Mouse (Mus musculus) thymus, postnatal 4 days (tissue): ENCODE measurements around the gene 2700097O09Rik.
"Not testable (repeated sequence)": the region's sequence is repeated elsewhere in the genome, so short reads cannot be mapped to it uniquely, and the experiment has no call there.

Experiments used
- DNase-seq: peaks from one replicate; pipeline ENCODE4 v3.0.0; 2021

Gene 2700097O09Rik

DNA sequence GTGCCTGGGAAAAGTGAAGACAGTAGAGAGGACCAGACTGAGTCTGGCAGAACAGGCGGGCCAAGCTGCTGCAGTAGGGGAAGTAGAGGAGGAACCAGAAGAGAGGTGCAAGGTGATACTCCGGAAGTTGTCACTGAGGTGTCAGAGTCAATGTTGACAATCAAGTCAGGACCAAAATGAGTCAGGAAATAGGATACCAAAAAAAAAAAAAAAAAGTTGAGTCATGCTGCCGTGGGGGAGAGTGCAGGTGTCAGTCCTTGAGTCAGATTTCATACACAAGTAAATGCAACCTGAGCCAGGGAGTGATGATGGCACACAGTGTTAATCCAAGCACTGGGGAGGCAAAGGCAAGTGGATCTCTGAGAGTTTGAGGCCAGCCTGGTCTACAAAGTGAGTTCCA, 52.8 kb downstream of the 2700097O09Rik start:
- DNase-seq: no peak

DNA sequence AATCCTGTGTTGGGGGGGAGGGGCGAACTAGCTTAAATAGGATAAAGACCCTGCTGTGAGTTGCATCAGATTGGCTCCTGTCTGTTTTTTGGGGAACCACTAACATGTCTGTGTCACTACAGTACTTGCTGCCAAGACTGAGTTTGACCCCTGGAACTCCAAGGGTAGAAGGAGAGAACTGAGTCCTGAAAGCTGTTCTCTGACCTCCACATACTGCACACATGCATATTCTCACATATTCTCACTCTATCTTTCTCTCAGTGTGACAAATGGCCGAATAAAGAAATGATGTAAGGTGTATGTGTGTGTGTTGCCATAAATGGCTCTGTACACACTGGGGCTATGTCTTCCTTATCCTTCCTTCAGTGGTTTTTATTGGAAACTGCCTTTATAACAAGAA, 56.6 kb downstream of the 2700097O09Rik start:
- DNase-seq: no peak

DNA sequence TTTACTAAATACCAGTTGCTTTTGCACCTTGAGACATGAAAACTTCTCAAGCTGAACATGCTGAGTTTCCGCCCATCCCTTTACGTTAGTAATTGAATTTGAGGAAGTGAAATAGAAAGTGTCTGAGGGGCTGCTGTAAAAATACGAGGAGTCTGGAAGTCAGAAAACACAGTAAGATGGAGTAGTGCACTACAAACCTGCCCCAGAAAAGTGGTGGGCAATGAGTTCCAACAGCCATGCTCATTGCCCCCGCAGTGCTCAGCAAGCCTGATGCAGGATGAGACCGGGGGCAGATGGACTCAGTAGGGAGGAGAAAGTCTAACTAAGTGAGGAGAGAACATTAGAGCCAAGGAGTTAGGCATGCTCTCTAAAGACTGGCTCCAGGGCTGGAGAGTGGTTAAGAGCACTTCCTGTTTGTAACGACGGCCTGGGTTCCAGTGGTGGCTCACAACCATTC, 60.5 kb downstream of the 2700097O09Rik start:
- no peak for DNase-seq

DNA sequence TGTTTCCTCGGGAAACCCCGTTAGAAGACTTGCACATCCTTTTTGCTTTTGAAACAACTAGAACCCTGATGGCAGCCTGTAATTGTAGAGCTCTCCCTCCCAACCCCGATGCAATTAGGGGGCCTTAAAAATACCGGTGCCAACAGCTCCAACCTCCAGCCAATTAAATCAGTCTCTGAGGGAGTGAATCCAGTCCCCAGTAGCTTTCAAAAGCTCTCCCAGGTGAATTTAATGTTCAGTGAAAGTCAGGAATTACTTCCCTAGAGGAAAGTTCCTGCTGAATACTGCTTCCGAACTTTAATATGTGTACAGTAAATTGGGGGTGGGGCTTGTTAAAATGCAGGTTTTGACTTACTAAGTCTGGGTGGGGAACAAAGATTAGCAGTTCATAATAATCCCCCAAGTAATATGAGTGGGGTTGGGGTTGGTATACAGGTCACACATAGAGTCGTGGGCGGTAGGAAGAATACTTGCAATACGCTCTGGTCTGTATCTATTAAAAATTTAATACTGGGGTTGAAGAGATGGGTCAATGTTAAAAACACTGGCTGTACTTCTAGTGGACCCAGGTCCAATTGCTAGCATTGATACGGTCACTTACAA, 62.7 kb downstream of the 2700097O09Rik start:
- no peak for DNase-seq

DNA sequence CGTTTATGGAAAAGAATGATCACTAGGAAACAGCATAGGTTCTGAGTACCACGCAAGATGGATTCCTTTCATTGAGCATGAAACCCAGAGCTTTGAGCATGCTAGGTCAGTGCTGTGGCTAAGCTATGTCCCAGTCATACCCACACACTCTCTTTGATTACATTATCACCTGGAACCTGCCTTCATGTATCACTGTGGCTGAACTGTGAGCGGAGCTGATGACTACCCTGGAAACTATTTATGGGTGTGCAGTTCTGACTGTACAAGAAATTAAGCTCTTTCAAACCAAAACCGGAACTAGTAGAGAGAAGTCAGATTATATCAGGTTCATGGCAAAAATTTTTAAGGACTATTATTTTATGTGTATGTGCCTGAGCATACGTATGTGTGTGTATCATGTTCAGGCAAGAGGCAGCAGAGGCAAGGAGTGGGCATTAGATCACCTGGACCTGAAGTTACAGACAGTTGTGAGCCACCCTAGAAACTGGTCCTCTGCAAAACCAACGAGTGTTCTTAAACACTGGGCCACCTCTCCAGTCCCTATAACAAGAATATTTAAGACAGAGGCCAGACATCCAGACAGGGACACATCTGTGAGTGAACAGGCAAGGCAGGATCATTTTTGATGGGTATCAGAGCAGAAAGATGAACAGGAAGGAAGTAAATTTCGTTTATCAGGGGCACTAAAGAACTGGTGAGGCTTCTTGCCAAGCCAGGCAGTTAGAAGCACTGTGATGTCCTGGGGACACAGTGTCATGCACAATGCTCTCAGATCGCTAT, 63.4 kb downstream of the 2700097O09Rik start:
- no peak for DNase-seq

DNA sequence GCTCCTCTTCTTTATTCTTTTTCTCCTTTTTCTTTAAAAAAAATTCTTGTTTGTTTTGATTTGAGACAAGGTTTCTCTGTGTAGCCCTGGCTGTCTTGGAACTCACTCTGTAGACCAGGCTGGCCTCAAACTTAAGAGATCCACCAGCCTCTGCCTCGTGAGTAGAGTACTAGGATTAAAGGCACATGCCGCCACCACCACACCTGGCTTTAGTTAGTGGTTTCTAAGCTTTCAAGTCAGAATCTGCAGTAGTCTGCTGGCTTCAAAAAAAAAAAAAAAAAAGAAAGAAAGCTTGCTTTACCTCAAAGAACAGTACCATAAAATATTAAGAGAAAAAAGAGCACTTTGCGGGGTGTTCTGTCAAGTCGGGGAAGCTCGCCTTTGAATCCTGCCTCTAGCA, 64.5 kb downstream of the 2700097O09Rik start:
- DNase-seq: peak; percentile 61

DNA sequence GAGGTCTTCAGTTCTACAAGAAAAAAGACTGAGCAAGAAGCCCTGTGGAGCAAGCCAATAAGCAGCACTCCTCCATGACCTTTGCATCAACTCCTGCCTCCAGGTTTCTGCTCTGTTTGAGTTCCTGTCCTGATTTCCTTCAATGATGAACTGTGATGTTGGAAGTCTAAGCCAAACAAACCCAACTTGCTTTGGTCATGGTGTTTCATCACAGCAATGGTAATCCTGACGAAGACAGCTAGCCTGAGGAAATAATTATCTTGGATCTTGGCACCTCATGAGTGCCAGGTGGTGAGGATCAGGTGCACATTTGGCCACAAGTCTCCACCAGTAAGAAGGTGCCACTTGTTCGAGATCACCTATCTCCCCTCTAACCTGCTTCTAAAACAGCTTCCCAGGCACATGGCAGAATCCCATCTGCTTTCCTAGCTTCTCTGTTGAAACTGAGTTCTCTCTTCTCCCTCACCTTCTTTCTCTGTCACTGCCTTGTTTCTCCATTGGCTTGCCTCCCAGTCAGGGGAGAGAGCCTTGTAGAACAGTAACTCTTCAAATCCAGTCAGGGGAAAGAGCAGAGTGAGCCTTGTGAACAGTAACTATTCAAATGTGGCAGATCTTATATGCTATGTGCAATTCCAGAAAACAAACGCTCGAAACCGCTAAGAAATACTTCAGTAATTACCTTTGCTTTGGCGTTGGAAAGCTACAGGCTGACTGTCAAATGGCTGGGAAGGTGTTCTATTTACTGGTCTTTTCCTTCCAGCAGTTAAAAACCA, 66.1 kb downstream of the 2700097O09Rik start, which contains the start of gene Baz1a:
Gene Baz1a, minus strand, starts transcription at position 723 of the 773 bp plus-strand sequence.
- DNase-seq: no peak

DNA sequence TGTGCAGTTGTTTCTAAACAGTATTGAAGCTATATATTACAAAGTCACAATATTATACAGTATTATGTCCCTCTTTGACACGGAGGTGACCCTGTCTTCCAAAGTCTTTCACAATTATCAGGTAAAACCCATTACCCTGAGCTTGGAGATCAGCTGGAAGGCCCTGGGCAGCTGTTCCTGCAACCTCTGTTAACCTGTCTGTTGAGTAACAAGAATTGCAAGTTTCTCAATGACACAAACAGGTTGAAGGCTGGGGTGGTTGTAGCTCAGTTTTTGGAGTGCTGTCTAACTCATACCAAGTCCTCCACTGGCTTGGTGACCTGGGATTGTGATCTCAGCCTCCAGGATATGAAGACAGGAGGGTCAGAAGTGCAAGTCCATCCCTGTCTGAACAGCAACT, 66.9 kb downstream of the 2700097O09Rik start:
- no peak for DNase-seq

DNA sequence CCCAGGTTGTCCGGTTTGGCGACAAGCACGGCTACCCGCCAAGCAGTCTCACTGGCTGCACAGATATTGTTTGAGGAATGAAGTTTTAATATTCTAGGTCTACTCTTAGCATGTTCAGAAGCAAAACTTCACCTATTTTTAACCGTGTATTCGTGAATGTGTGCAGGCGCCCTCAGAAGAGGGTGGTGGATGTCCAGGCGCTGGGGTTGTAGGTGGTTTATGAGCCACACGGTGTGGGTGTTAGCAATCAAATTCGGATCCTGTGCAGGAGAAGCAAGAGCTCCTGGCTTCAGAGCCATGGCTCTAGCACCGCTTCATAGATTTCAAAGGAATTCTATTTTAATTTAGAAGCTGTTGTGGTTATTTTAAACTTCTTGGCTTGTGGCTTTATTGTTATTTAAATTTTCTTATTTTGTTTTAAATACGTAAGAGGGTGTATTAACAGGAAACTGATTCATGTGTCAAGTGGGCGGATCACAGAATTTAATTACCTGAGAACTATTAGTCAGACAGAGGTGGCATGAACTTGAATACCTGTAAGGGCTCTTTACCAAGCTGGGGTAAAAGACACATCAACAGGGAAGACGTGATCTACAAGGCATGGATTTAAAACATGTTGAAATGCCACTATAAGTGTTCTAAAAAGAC, 72.4 kb downstream of the 2700097O09Rik start:
- no peak for DNase-seq

DNA sequence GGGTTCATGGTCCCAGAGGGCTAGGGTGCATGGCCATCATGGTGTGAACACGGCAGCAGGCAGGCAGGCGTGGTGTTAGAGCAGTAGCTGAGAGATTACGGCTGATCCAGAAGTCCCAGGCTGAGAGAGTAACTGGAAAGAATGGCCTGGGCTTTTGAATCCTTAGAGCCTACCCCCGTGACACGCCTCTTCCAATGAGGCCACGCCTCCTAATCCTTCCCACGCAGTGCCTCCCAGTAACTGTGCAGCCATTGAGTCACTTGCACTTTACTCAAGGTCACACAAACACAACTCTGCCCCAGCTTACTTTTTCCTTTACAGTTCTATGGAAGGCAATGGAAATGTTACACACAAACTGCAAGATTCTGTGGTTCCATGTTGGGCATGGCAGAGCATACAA, 73.8 kb downstream of the 2700097O09Rik start:
- no peak for DNase-seq

DNA sequence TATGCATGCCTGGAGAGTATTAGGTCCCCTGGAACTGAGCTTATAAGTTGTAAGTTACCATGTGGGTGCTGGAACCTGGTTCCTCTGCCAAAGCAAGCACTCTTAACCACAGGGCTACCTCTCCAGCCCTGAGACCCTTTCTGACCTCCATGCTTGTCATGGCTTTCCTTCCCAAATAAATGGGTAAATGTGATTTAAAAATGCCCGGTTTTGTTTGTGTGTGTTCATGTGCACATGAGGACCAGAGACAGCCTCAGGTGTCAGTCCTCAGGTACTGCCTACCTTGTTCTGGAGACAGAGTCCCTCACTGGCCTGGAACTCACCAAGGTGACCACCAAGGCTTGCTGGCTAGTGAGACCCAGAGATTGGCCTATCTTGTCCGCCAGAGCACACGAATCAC, 75.5 kb downstream of the 2700097O09Rik start:
- DNase-seq: no peak

DNA sequence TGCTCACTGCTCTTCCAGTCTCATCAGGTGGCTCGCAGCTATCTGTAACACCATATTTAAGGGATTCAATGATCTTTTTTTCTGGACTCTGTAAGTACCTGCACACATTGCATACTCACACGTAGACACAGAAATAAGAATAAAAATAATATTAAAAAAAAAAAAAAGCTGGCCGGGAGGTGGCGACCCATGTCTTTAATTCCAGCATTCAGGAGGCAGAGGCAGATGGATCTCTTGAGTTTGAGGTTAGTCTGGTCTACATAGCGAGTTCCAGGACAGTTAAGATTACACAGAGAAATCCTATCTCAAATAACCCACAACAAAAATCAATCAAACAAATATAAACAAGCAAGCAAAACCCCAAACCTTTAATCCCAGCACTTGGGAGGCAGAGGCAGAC, 76.1 kb downstream of the 2700097O09Rik start:
- DNase-seq: no peak

DNA sequence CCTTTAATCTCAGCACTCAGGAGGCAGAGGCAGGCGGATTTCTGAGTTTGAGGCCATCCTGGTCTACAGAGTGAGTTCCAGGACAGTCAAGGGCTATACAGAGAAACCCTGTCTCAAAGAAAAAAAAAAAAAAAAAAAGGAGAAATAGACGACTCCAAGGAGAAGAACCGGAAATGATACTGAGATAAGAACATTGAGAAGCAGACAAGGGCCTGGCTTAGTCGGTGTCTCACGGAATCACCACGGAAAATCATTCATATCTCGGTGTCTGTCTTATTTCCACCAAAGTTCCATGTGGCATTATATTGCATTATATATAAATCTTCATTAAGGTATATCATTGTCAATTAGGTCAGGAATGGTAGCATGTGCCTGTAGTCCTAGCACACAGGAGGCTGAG, 77.4 kb downstream of the 2700097O09Rik start:
- DNase-seq: not testable (repeated sequence)

DNA sequence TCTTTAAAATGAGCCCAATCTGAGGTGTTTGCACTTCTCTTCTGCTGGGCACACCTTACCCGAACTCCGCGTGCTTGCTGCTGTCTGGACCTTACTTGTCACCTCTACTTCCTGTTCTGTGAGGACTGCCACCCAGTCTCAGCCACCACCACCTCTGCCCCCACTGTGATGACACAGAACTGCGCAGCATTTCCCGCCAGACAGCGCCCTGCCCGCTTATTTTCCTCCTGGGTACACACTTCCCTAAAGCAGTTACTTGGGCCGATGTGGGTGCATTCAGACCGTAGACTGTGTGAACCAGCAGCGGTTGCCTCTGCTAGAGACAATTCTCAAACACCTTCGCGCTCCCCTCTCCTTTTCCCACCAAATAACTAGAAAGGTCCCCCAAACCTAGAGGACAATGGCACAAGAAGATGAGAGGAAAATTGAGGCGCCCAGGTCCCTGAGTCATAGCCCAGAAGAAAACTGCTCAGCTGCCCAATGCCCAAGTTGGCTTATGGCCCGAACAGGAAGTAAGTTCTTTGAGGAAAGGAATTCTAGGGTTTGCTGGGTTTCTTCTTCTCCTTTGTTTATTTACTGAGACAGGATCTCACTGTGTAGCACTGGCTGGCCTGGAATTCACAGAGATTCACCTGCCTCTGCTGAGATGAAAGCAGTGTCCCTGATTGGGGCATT, 80.8 kb downstream of the 2700097O09Rik start:
- DNase-seq: peak; percentile 68

DNA sequence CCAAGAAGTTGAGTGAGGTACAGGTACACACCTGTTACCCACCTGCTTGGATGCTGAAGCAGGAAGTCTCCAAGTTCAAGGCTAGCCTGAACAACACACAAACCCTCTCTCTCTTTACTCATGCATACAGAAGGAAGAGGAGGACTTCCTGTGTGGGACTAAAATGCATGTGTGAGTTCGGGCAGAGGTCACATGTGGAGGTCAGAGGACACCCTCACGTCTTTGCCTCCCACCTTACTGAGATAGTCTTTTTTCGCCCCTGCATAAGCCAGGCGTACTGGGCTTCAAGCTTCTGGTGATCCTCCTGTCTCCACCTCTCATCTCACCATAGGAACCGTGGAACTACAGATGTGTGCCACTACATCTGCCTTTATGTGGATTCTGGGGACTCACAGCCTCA, 81.5 kb downstream of the 2700097O09Rik start:
- DNase-seq: no peak

DNA sequence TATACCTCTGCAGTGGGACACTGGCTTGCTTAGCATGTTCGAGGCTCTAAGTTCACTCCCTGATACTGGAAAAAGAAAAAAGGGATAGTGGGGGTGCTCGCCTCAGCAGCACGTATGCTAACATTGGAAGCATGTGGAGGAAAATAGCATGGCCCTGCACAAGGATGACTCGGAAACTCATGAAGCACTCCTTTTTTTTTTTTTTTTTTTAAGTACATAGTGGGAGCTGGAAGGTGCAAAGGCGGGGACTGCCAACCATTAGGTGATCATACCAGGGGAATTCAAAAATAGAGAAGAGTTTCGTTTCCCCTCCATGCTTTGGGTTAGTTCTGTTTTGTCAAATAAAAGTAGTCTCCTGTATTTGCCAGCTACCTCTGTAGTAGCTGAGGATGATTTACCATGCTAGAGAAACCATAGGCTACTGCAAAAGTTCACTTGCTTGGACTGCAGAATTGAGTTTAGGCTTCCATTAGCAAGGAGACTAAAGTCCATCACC, 82.9 kb downstream of the 2700097O09Rik start:
- DNase-seq: no peak

DNA sequence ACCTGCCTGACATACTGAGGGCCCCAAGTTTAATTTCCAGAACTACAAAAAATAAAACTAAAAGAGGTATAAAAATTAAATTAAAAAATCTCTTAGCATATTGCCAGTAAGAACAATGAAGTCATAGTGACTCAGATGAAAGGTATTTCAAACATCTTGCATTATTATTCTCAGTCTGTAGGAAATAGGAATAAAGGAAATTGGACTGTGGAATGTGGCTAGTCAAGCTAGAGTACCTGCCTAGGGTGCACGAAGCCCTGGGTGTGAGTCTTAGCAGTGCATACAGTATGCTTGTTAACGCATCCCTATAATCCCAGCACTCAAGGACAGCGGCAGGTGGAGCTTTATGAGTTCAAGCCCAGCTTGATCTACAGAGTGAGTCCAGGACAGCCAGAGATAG, 83.9 kb downstream of the 2700097O09Rik start:
- no peak for DNase-seq
